13 mouse cellular contexts compared by ENCODE assay signal in genomic region chr2:60825690-60826089, GRCm38 (mm10).
A peak's percentile ranks its signal among the peaks of the same experiment; 100 is the strongest.
DNase-seq lines count a peak whose midpoint lies in the region; ATAC-seq and TF ChIP-seq lines count a peak whose summit lies in the region.
"Had no signal": no experiment of that assay in that cellular context is flagged by ENCODE, and none has a peak within 500 bp of the region (broad histone marks: within the 10 kb centered on the region; RNA-seq: fewer than 3 reads in every experiment).

No protein-coding gene starts in this region.

- ATAC-seq in forebrain, embryonic 15.5 days (replicated peaks), result no peak

- no peaks in the 10 kb centered on the region for H3K4me1 ChIP-seq in forebrain, embryonic 15.5 days

- H3K4me3 ChIP-seq in gastrocnemius, adult 2 months, result no peak overlapping the region
- no peak overlapping the region for H3K4me3 ChIP-seq in forebrain, embryonic 15.5 days
- H3K4me3 ChIP-seq: heart, embryonic 15.5 days had no signal

- no peak for TF ChIP-seq CTCF in gastrocnemius, adult 2 months (IDR thresholded peaks at IDR 0.05)

- peak overlapping the region; percentile 55 for H3K27ac ChIP-seq in gastrocnemius, adult 2 months
- H3K27ac ChIP-seq in forebrain, embryonic 15.5 days (replicated peaks), result no peak overlapping the region
- H3K27ac ChIP-seq: kidney, postnatal 0 days; macrophage had no signal

- no peaks in the 10 kb centered on the region for H3K9me3 ChIP-seq in forebrain, embryonic 15.5 days
- H3K9me3 ChIP-seq: heart, embryonic 15.5 days had no signal

- H3K36me3 ChIP-seq in forebrain, embryonic 15.5 days, result no peaks in the 10 kb centered on the region
- H3K36me3 ChIP-seq: heart, embryonic 15.5 days had no signal

- H3K4me2 ChIP-seq in forebrain, embryonic 15.5 days (replicated peaks), result no peak overlapping the region
- H3K4me2 ChIP-seq: heart, embryonic 15.5 days had no signal

- peaks cover 3% of the 10 kb centered on the region; the same call in 1 of the 2 replicates for H3K27me3 ChIP-seq in forebrain, embryonic 15.5 days
- H3K27me3 ChIP-seq: heart, embryonic 15.5 days had no signal

- intact Hi-C loops in gastrocnemius, adult 2 months (cut with DNase I), result no loop called here
- intact Hi-C loops in heart, postnatal 14 days (cut with DNase I), result no loop called here
- intact Hi-C loops in left cerebral cortex, postnatal 36 days (cut with DNase I), result no loop called here

- peak; percentile 60 for DNase-seq in gastrocnemius, adult 2 months
- DNase-seq in gastrocnemius, postnatal 10 days, result no peak
- peak; percentile 36 for DNase-seq in urinary bladder, postnatal 14 days (ENCODE audit: low spot score)
- no peak for DNase-seq in urinary bladder, adult 2 months (ENCODE audit: low spot score)
- DNase-seq in heart, postnatal 14 days, result peak; percentile 43 to 62
- no peak for DNase-seq in left cerebral cortex, postnatal 36 days (ENCODE audit: low spot score in 2 of 2)
- DNase-seq in cerebellum, adult 11 months, result no peak
- DNase-seq: right cerebral cortex, postnatal 14 days; thymus, adult 18-20 months had no signal

- H3K9ac ChIP-seq in forebrain, embryonic 15.5 days (replicated peaks), result no peak overlapping the region
- H3K9ac ChIP-seq: heart, embryonic 15.5 days had no signal

- 68% methylated on average over 4 of the region's 4 CpGs for WGBS in forebrain, embryonic 15.5 days

Comparison
In these comparisons a context has a peak if more than half of its experiments do, and no peak if none do; other contexts are left out.
1. DNase-seq: peak in gastrocnemius, adult 2 months (single experiment), urinary bladder, postnatal 14 days (single experiment) and heart, postnatal 14 days (2 of 2); none in gastrocnemius, postnatal 10 days (single experiment), urinary bladder, adult 2 months (single experiment), left cerebral cortex, postnatal 36 days (0 of 2) and cerebellum, adult 11 months (single experiment).